Comparison of ENCODE assay signal across 34 mouse cellular contexts in the genomic region with DNA sequence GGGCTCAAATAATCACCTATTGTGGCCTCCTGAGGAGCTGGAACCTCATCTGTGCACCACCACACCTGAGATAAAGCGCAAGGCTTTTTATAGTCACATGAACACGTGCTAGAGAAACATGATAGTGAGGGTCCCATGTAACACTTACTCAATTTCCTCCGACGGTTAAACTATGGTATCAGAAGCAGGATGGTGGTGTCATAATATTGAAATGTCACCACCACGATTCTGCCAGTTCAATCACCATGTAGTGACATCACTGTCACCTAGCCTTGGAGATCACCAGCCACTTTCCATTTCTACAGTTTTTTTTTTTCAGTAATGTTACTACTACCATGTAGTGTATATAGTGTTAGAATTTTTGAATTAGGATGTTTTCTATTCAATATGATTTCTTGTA.
"Had no signal": no experiment of that assay in that cellular context is flagged by ENCODE, and none has a peak within 500 bp of the region (broad histone marks: within the 10 kb centered on the region; RNA-seq: fewer than 3 reads in every experiment).

No protein-coding gene starts in this region.

- H3K4me3 ChIP-seq: heart, embryonic 10.5 days; heart, embryonic 12.5 days; heart, embryonic 13.5 days; heart, embryonic 15.5 days; hindbrain, embryonic 10.5 days; hindbrain, embryonic 12.5 days; hindbrain, embryonic 13.5 days; hindbrain, embryonic 15.5 days; intestine, embryonic 15.5 days; kidney, embryonic 15.5 days; layer of hippocampus, adult 2 months; left cerebral cortex, adult 2 months had no signal

- H3K9me3 ChIP-seq: heart, embryonic 10.5 days; heart, embryonic 12.5 days; heart, embryonic 13.5 days; heart, embryonic 15.5 days; hindbrain, embryonic 10.5 days; hindbrain, embryonic 12.5 days; hindbrain, embryonic 13.5 days; hindbrain, embryonic 15.5 days; intestine, embryonic 15.5 days; kidney, embryonic 15.5 days had no signal

- H3K36me3 ChIP-seq: heart, embryonic 10.5 days; heart, embryonic 12.5 days; heart, embryonic 13.5 days; heart, embryonic 15.5 days; hindbrain, embryonic 10.5 days; hindbrain, embryonic 12.5 days; hindbrain, embryonic 13.5 days; hindbrain, embryonic 15.5 days; intestine, embryonic 15.5 days; kidney, embryonic 15.5 days had no signal

- H3K27ac ChIP-seq: heart, embryonic 10.5 days; heart, embryonic 13.5 days; heart, embryonic 15.5 days; hindbrain, embryonic 10.5 days; hindbrain, embryonic 12.5 days; hindbrain, embryonic 13.5 days; hindbrain, embryonic 14.5 days; hindbrain, embryonic 15.5 days; intestine, embryonic 15.5 days; kidney, embryonic 15.5 days; kidney, postnatal 0 days; layer of hippocampus, adult 2 months; left cerebral cortex, adult 2 months had no signal

- H3K27me3 ChIP-seq: heart, embryonic 12.5 days; heart, embryonic 13.5 days; heart, embryonic 15.5 days; hindbrain, embryonic 12.5 days; hindbrain, embryonic 13.5 days; hindbrain, embryonic 15.5 days; intestine, embryonic 15.5 days; kidney, embryonic 15.5 days had no signal

- H3K4me1 ChIP-seq: heart, embryonic 10.5 days; heart, embryonic 12.5 days; heart, embryonic 13.5 days; heart, embryonic 15.5 days; hindbrain, embryonic 10.5 days; hindbrain, embryonic 12.5 days; hindbrain, embryonic 13.5 days; hindbrain, embryonic 15.5 days; intestine, embryonic 15.5 days; kidney, embryonic 15.5 days had no signal

- DNase-seq: heart, postnatal 10 days; heart, postnatal 14 days; heart, postnatal 36 days; heart, postnatal 4 days; kidney, adult 11 months; kidney, adult 18-20 months; kidney, adult 2 months; kidney, adult 8-10 months; kidney, adult 9 months; kidney, postnatal 10 days; kidney, postnatal 14 days; kidney, postnatal 25 days; kidney, postnatal 36 days; kidney, postnatal 4 days; layer of hippocampus, adult 9-11 months; layer of hippocampus, postnatal 36 days had no signal

- H3K9ac ChIP-seq: heart, embryonic 12.5 days; heart, embryonic 13.5 days; heart, embryonic 15.5 days; hindbrain, embryonic 12.5 days; hindbrain, embryonic 13.5 days; hindbrain, embryonic 14.5 days; hindbrain, embryonic 15.5 days; intestine, embryonic 15.5 days; kidney, embryonic 15.5 days had no signal

- H3K4me2 ChIP-seq: heart, embryonic 11.5 days; heart, embryonic 12.5 days; heart, embryonic 13.5 days; heart, embryonic 15.5 days; hindbrain, embryonic 12.5 days; hindbrain, embryonic 13.5 days; hindbrain, embryonic 14.5 days; hindbrain, embryonic 15.5 days; intestine, embryonic 15.5 days; kidney, embryonic 15.5 days had no signal

- ATAC-seq: inflammation-experienced regulatory T-cells, adult 6 months; intestine, embryonic 15.5 days; intestine, embryonic 16.5 days; intestine, postnatal 0 days had no signal
